Mouse (Mus musculus): ENCODE results near the gene Hist2h2aa2.
A peak's percentile ranks its signal among the peaks of the same experiment; 100 is the strongest.
"Not testable (repeated sequence)": the region's sequence is repeated elsewhere in the genome, so short reads cannot be mapped to it uniquely, and the experiment has no call there.

Hist2h2aa2 gene

DNA sequence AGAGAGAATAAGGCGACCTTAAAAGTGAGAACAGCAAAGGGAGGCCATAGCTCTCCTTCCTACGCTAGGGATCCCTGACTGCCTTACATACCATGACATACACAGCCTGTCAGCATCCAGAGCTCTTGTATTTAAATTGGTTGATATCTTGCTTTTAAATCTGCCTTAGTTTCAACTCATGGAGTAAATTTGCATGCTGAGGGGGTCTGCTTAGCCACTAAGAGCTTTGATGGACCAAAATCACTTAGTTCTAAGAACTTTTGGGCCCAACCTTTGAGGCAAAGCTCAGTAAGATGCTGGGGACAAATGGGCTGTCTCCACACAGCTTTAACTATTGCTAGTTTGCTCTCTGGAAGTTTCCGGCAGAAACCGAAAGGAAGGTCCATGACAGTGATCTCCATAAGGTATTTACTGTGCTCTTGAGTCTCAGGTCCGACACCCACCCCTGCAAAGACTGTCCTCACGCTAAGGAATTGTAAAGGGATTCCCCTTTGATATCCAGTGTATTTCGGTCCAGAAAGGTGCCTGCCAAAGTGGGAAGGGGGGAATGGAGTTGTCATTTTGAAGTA lies 2.7 kb downstream of the Hist2h2aa2 start:
- DNase-seq (ENCODE audit: low read depth, low spot score), result no peak

DNA sequence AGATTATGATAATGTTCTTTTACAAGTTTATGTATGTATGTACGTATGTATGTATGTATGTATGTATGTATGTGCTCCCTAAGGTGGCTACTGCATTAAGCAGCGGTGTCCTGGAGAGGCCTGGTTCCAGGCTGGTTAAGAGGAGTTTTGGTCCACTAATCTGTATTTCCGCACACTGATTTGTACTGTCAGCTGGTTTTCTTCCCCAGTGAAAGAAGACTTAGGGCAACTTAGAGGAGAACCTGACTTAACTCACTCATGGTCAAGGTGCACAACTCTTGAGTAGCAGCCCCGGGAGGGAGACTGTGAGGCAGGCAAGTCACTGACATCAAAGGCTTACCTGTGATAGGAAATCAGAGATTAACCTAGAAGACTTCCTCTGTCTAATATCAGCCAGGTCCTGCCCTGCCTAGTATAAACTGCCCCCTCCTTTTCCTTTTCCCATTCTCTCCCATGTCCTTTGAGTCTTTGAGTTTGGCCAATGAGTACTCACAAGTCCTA lies 3.2 kb downstream of the Hist2h2aa2 start:
- no peak for DNase-seq (ENCODE audit: low read depth, low spot score)

GRCm38 (mm10) chr3:96235836-96236235 lies 4.2 kb downstream of the Hist2h2aa2 start:
- no peak for DNase-seq (ENCODE audit: low read depth, low spot score)

- no peak for DNase-seq (ENCODE audit: low read depth, low spot score)
These were observed 5.2 kb downstream of the Hist2h2aa2 start for GRCm38 (mm10) chr3:96234914-96235313.

DNA sequence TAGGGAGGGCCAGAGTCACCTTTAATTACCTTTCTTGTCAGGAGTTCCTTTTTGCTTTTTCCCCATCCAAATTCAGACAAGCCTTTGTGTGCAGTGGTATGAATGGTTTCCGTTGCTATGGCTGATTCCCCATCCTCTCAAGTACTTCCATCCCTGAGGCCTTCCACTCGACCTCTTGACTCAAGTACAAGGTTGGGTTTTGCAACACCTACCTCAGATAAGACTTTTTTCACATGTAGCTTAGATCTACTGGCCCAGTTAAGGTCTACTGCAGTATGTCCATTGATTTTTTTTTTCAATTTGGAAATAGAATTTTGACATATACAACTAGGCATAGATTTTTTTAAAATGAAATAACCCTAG lies 8.3 kb downstream of the Hist2h2aa2 start:
- DNase-seq (ENCODE audit: low read depth, low spot score), result no peak

DNA sequence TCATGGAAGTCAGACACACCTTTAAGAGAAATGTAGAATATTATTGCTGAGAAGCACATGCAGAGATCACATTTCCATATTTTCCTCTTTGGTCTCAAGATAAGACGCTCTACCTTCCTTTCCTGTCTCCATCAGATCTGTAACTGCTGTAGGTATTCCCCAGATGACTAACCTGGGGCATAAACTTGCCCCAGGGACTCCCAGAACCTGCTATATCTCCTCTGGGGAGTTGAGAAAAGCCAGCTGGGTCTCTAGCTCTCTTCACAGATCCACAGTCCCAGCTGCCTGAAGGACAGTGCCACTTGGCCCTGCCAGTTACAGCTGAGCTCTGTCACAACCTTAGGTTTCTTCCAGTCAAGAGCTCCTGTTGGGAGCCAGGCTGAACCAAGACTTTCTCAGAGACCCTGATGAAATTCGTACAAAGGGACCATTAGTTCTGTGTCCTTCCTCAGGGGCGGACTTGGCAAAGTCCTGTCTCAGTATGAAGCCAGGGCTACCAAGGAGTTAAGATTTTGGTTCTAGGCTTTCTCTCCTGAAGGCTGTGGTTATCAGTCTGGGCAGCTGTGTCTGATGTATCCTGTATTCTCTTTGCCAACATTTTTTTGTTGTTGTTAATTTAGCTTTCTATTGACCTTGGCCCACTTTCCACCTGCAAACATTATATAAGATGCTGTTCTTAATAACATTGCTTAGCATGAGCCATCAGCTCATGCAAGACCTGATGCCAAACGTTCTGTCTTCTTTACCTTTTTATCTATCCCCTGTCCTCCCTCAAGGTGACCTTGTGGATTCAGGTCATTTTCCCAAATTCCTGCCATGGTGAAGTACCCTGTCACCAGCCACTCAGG lies 8.9 kb downstream of the Hist2h2aa2 start:
- no peak for DNase-seq (ENCODE audit: low read depth, low spot score)

DNA sequence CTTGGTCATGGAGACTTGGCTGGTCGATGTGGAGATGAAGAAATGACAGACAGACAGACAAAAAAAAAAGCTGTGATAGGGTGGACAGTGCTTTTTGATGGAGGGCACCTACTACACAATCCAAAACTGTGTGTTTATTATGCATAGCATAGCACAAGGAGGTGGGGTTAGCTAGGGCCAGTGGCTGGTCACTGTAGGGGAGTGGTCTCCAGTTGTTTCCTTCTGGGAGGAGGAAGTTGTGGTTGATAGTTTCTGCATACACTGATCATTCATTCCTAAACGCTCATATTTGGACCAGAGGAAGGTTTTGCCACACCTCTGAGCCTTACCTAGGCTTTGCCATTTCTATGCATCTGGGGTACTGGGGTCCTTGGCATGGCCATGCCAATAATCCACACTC lies 9.7 kb downstream of the Hist2h2aa2 start:
- no peak for DNase-seq (ENCODE audit: low read depth, low spot score)

- DNase-seq (ENCODE audit: low read depth, low spot score), result no peak
These were observed 11.2 kb downstream of the Hist2h2aa2 start for GRCm38 (mm10) chr3:96228828-96229227.

GRCm38 (mm10) chr3:96226695-96227648 lies 13.1 kb downstream of the Hist2h2aa2 start:
- no peak for DNase-seq (ENCODE audit: low read depth, low spot score)

- DNase-seq (ENCODE audit: low read depth, low spot score), result no peak
These were observed 14.7 kb downstream of the Hist2h2aa2 start for GRCm38 (mm10) chr3:96225421-96225820.

GRCm38 (mm10) chr3:96222774-96223173 lies 17.3 kb downstream of the Hist2h2aa2 start:
- DNase-seq (ENCODE audit: low read depth, low spot score), result no peak

GRCm38 (mm10) chr3:96221640-96222038 lies 18.4 kb downstream of the Hist2h2aa2 start:
- DNase-seq (ENCODE audit: low read depth, low spot score), result no peak

GRCm38 (mm10) chr3:96220765-96221639 lies 19.1 kb downstream of the Hist2h2aa2 start, which contains the start of the genes Hist2h2ac and Hist2h2be:
Gene Hist2h2ac, minus strand, starts transcription at chr3:96220880.
Gene Hist2h2be, plus strand, starts transcription at chr3:96221119.
- peak; percentile 85 for DNase-seq (ENCODE audit: low read depth, low spot score)

GRCm38 (mm10) chr3:96220131-96220764 lies 19.8 kb downstream of the Hist2h2aa2 start:
- DNase-seq (ENCODE audit: low read depth, low spot score), result not testable (repeated sequence)

DNA sequence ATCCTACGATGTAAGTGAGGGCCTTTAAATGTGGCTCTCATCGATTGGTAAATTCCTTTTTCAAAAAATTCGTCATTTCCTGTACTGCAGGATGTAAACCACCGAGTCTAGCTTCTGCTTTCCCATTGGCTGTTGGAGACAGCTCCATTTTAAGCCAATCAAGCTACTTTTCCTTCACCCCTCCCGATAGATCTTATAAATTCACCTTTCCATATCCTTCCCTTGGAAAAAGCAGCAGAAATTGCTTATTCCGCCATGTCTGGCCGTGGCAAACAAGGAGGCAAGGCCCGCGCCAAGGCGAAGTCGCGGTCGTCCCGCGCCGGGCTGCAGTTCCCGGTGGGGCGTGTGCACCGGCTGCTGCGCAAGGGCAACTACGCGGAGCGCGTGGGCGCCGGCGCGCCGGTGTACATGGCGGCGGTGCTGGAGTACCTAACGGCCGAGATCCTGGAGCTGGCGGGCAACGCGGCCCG lies 20.4 kb downstream of the Hist2h2aa2 start, which contains the start of the genes Bola1 and Hist2h2ab:
Gene Bola1, minus strand, starts transcription at position 49 of the 470 bp plus-strand sequence.
Gene Hist2h2ab, plus strand, starts transcription at position 205 of the 470 bp plus-strand sequence.
- DNase-seq (ENCODE audit: low read depth, low spot score), result no peak

DNA sequence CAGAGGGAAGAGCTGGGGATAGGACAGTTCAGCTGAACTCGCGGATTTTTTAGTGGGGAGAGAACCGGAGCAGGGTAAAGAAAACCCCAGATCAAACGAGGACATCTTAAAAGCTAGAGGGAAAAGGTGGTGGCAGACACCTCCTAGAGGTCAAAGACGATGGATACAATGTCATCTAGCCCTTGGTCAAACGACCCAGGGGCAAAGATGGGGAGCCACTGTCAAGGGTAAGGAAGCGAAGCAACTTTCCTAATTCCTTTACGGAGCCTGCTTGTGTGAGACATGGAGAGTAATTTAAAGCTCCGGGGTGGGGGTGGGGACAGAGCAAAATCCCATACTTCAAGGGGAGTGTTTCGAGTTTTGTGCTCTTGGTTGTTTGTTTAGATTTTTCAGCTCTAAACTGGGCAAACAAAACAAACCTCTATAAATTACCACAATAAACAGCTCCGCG lies 20.9 kb downstream of the Hist2h2aa2 start:
- no peak for DNase-seq (ENCODE audit: low read depth, low spot score)

GRCm38 (mm10) chr3:96209242-96209641 lies 30.8 kb downstream of the Hist2h2aa2 start:
- no peak for DNase-seq (ENCODE audit: low read depth, low spot score)

DNA sequence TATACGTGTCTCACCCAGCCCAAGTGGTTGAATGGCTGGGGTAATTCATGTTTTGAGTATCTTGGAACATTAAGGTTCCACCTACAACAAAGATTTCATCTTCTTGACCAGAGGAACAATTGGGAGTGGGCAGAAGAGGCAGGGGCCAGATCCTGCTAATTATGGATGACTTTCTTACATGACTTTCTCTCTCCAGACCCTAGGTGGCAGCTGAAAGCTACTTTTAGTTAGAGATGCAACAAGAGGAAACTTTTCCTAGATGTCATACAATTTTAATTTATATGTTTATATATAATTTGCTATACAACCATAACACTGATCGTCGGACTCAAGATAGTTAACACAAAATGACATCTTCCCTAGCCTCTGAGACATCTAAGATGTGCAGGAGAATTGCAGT lies 32.3 kb downstream of the Hist2h2aa2 start:
- DNase-seq (ENCODE audit: low read depth, low spot score), result no peak

GRCm38 (mm10) chr3:96199731-96200130 lies 40.3 kb downstream of the Hist2h2aa2 start:
- DNase-seq (ENCODE audit: low read depth, low spot score), result no peak

Data from embryo, embryonic 11.5 days (tissue).